Mouse (Mus musculus) MEL (cell line): ENCODE results near the gene Ctnnbip1. TPM values are rescaled to one million over a fixed set of nuclear protein-coding genes. Genes with fewer than 3 reads are reported as not detected.

Source experiments
- DNase-seq: peaks from one replicate; pipeline ENCODE4 v3.0.0; 2011; ENCODE audit warnings: low read depth, low spot score
- H3K27ac ChIP-seq: 2 replicates; pipeline ENCODE4 v1.5.1; 2012; ENCODE audit warnings: low read depth, mild to moderate bottlenecking, control low read depth, low read length, moderate library complexity; ENCODE audit not compliant: control insufficient read depth
- H3K27me3 ChIP-seq, 2 experiments: fragments of 150-350 bp in 1 of 2; sonication (generic) in 1 of 2; 2 replicates each; pipeline ENCODE4 v1.6.1; 2012; ENCODE audit warnings: low read length in 2 of 2, mild to moderate bottlenecking in 2 of 2, improper control_type of control experiment in 1 of 2, moderate library complexity in 1 of 2; ENCODE audit not compliant: insufficient read depth in 2 of 2, control insufficient read depth in 1 of 2
- H3K36me3 ChIP-seq, 2 experiments: 2 replicates each; pipeline ENCODE4 v1.6.1; 2012 to 2014; ENCODE audit warnings: low read length in 2 of 2, improper control_type of control experiment in 1 of 2, inconsistent platforms in 1 of 2, mild to moderate bottlenecking in 1 of 2; ENCODE audit not compliant: insufficient read depth in 2 of 2, control insufficient read depth in 1 of 2
- H3K4me1 ChIP-seq, 2 experiments: fragments of 150-350 bp in 1 of 2; sonication (generic) in 1 of 2; 2 replicates each; pipeline ENCODE4 v1.6.1; 2012; ENCODE audit warnings: low read length in 2 of 2, improper control_type of control experiment in 1 of 2, mild to moderate bottlenecking in 1 of 2; ENCODE audit not compliant: insufficient read depth in 2 of 2, control insufficient read depth in 1 of 2
- H3K4me3 ChIP-seq, 2 experiments: fragments of 150-350 bp in 1 of 2; sonication (generic) in 1 of 2; 2 replicates each; pipeline ENCODE4 v1.5.1; 2012; ENCODE audit warnings: low read depth in 2 of 2, low read length in 2 of 2, mild to moderate bottlenecking in 2 of 2, moderate library complexity in 2 of 2, control low read depth in 1 of 2, improper control_type of control experiment in 1 of 2; ENCODE audit not compliant: control insufficient read depth in 1 of 2, insufficient read depth in 1 of 2
- H3K79me2 ChIP-seq: 2 replicates; pipeline ENCODE4 v1.6.1; 2012; ENCODE audit warnings: mild to moderate bottlenecking, low read length, moderate library complexity; ENCODE audit not compliant: control insufficient read depth, poor library complexity, insufficient read depth
- H3K9ac ChIP-seq: 2 replicates; pipeline ENCODE4 v1.6.1; 2012; ENCODE audit warnings: low read depth, mild to moderate bottlenecking, control low read depth, low read length, moderate library complexity; ENCODE audit not compliant: control insufficient read depth, poor library complexity, severe bottlenecking
- H3K9me3 ChIP-seq: fragments of 150-350 bp; sonication (generic); replicated peaks from 2 replicates; pipeline ENCODE4 v1.6.1; 2012; ENCODE audit warnings: mild to moderate bottlenecking, low read length, improper control_type of control experiment, moderate library complexity; ENCODE audit not compliant: insufficient read depth
- CHD1 ChIP-seq: IDR thresholded peaks from 2 replicates; pipeline ENCODE4 v1.6.1; 2012; ENCODE audit warnings: low read depth, mild to moderate bottlenecking, inconsistent platforms, low read length, improper control_type of control experiment
- CHD2 ChIP-seq: IDR thresholded peaks from 2 replicates; pipeline ENCODE4 v1.6.1; 2011; ENCODE audit warnings: low read length, improper control_type of control experiment
- E2F4 ChIP-seq: IDR thresholded peaks from 2 replicates; pipeline ENCODE4 v1.6.1; 2011; ENCODE audit warnings: low read depth, low read length, improper control_type of control experiment, borderline replicate concordance
- EP300 ChIP-seq, 2 experiments: IDR thresholded peaks; 2 replicates each; pipeline ENCODE4 v1.6.1; 2011; ENCODE audit warnings: improper control_type of control experiment in 2 of 2, low read length in 2 of 2, low read depth in 1 of 2, mild to moderate bottlenecking in 1 of 2
- ETS1 ChIP-seq: IDR thresholded peaks from 2 replicates; pipeline ENCODE4 v1.6.1; 2012; ENCODE audit warnings: low read depth, mild to moderate bottlenecking, inconsistent platforms, low read length, improper control_type of control experiment, moderate library complexity
- GABPA ChIP-seq: IDR thresholded peaks from 2 replicates; pipeline ENCODE4 v1.6.1; 2012; ENCODE audit warnings: low read depth, mild to moderate bottlenecking, inconsistent platforms, low read length, improper control_type of control experiment, moderate library complexity
- HCFC1 ChIP-seq: IDR thresholded peaks from 2 replicates; pipeline ENCODE4 v1.6.1; 2012; ENCODE audit warnings: low read depth, mild to moderate bottlenecking, inconsistent platforms, low read length, improper control_type of control experiment, moderate library complexity
- JUND ChIP-seq: IDR thresholded peaks from 2 replicates; pipeline ENCODE4 v1.6.1; 2011; ENCODE audit warnings: low read depth, mild to moderate bottlenecking, improper control_type of control experiment, low read length
- KAT2A ChIP-seq: conservative IDR thresholded peaks from 2 replicates; pipeline ENCODE4 v1.6.1; 2012; ENCODE audit warnings: low read depth, low read length, improper control_type of control experiment, inconsistent platforms
- MAZ ChIP-seq: IDR thresholded peaks from 2 replicates; pipeline ENCODE4 v1.6.1; 2012; ENCODE audit warnings: low read depth, mild to moderate bottlenecking, inconsistent platforms, low read length, improper control_type of control experiment
- MEF2A ChIP-seq: IDR thresholded peaks from 2 replicates; pipeline ENCODE4 v1.6.1; 2014; ENCODE audit warnings: low read depth, mild to moderate bottlenecking, inconsistent platforms, low read length, improper control_type of control experiment; ENCODE audit not compliant: poor library complexity, insufficient replicate concordance, severe bottlenecking; ENCODE audit errors: extremely low read depth
- MXI1 ChIP-seq: IDR thresholded peaks from 2 replicates; pipeline ENCODE4 v1.6.1; 2011; ENCODE audit warnings: mild to moderate bottlenecking, low read depth, low read length, improper control_type of control experiment
- MYB ChIP-seq: IDR thresholded peaks from 2 replicates; pipeline ENCODE4 v1.6.1; 2011; ENCODE audit warnings: mild to moderate bottlenecking, low read depth, low read length, improper control_type of control experiment
- NELFE ChIP-seq: IDR thresholded peaks from 2 replicates; pipeline ENCODE4 v1.6.1; 2011; ENCODE audit warnings: low read depth, low read length, improper control_type of control experiment
- POLR2A ChIP-seq, 2 experiments: IDR thresholded peaks; 2 replicates each; pipeline ENCODE4 v1.6.1; 2011 to 2012; ENCODE audit warnings: low read length in 2 of 2, mild to moderate bottlenecking in 2 of 2, control low read depth in 1 of 2, improper control_type of control experiment in 1 of 2, low read depth in 1 of 2, moderate library complexity in 1 of 2; ENCODE audit not compliant: control insufficient read depth in 1 of 2, insufficient read depth in 1 of 2, poor library complexity in 1 of 2
- POLR2AphosphoS5 ChIP-seq: IDR thresholded peaks from 2 replicates; pipeline ENCODE4 v1.6.1; 2012; ENCODE audit warnings: low read depth, borderline replicate concordance, mild to moderate bottlenecking, inconsistent platforms, low read length, moderate library complexity, mixed read lengths
- RCOR1 ChIP-seq: IDR thresholded peaks from 2 replicates; pipeline ENCODE4 v1.6.1; 2012; ENCODE audit warnings: low read depth, mild to moderate bottlenecking, inconsistent platforms, low read length, improper control_type of control experiment
- SMC3 ChIP-seq: IDR thresholded peaks from 2 replicates; pipeline ENCODE4 v1.6.1; 2011; ENCODE audit warnings: low read depth, low read length, improper control_type of control experiment
- TBP ChIP-seq: IDR thresholded peaks from 2 replicates; pipeline ENCODE4 v1.8.0; 2011; ENCODE audit warnings: low read depth, low read length, improper control_type of control experiment
- UBTF ChIP-seq: IDR thresholded peaks from 2 replicates; pipeline ENCODE4 v1.6.1; 2012; ENCODE audit warnings: low read depth, mild to moderate bottlenecking, inconsistent platforms, low read length, improper control_type of control experiment, moderate library complexity, borderline replicate concordance; ENCODE audit not compliant: insufficient read depth
- USF2 ChIP-seq, 2 experiments: IDR thresholded peaks; 2 replicates each; pipeline ENCODE4 v1.6.1; 2011 to 2012; ENCODE audit warnings: improper control_type of control experiment in 2 of 2, low read length in 2 of 2, borderline replicate concordance in 1 of 2, inconsistent platforms in 1 of 2, low read depth in 1 of 2, mild to moderate bottlenecking in 1 of 2; ENCODE audit not compliant: insufficient read depth in 1 of 2
- ZC3H11A ChIP-seq: IDR thresholded peaks from 2 replicates; pipeline ENCODE4 v1.6.1; 2012; ENCODE audit warnings: low read depth, mild to moderate bottlenecking, inconsistent platforms, low read length, improper control_type of control experiment
- ZMIZ1 ChIP-seq: IDR thresholded peaks from 2 replicates; pipeline ENCODE4 v1.6.1; 2012; ENCODE audit warnings: low read depth, mild to moderate bottlenecking, inconsistent platforms, low read length, improper control_type of control experiment, moderate library complexity
- polyA plus RNA-seq, 2 experiments: library from polyadenylated mRNA; stranded (reverse) in 1 of 2; unstranded in 1 of 2; fragments of >175 nt in 1 of 2; fragments of >200 nt in 1 of 2; gene quantifications; 2 replicates each; pipeline versions ENCODE4 v1.2.1 to v1.2.4; 2012; ENCODE audit warnings: low replicate concordance in 2 of 2, low read depth in 1 of 2; ENCODE audit not compliant: insufficient read length in 2 of 2, insufficient read depth in 1 of 2, missing spikeins in 1 of 2
- total RNA-seq: library from RNA; depleted of rRNA; stranded (reverse); fragments of 300-350 nt; gene quantifications from 2 replicates; pipeline ENCODE4 v1.2.3, GENCODE M21; 2012

Gene Ctnnbip1
- total and polyA plus RNA-seq, 3 experiments, result 12.7 to 20.2 TPM; not detected in 1

DNA sequence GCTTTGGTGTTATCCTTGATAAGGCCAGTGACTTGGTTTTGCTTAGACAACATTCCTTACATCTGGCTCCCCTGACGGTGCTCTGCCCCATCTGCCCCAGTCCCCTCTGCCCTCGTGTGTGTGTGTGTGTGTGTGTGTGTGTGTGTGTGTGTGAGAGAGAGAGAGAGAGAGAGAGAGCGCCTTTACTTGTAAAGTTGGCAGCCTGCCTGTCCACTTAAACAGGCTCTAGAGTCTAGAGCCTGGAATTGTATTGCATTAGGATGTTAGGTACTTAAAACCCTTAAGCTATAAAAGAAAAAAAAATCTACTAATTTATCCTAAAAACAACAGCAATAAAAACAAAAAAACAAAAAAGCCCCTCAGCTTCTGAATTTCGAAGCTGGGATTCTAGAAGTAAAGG is 83.4 kb downstream of the Ctnnbip1 start:
- Histone ChIP-seq H3K4me3 (no peak overlapping the region), H3K4me1 (no peaks in the 10 kb centered on the region), H3K9me3 (no peaks in the 10 kb centered on the region), H3K27me3 (peaks cover 4 to 5% of the 10 kb centered on the region in 2 experiments; a peak in 3 of 4 replicates), H3K36me3 (no peaks in the 10 kb centered on the region), H3K9ac (no peak overlapping the region), H3K27ac (no peak overlapping the region), H3K79me2 (no peaks in the 10 kb centered on the region)
- no peak for DNase-seq
- TF ChIP-seq MYB, result no peak
- no peak for TF ChIP-seq MAZ
- no peak for TF ChIP-seq POLR2AphosphoS5
- no peak for TF ChIP-seq UBTF
- no peak for TF ChIP-seq ZC3H11A
- no peak for TF ChIP-seq SMC3
- TF ChIP-seq CHD1, result no peak
- no peak for TF ChIP-seq HCFC1
- TF ChIP-seq RCOR1, result no peak
- no peak for TF ChIP-seq USF2 (IDR thresholded peaks at IDR 0.05; ENCODE audit: borderline replicate concordance in 1 of 2, insufficient read depth in 1 of 2, low read depth in 1 of 2, low read length in 2 of 2)
- no peak for TF ChIP-seq ETS1
- TF ChIP-seq MEF2A, result no peak
- no peak for TF ChIP-seq TBP
- no peak for TF ChIP-seq E2F4
- TF ChIP-seq POLR2A (IDR thresholded peaks at IDR 0.05; ENCODE audit: control insufficient read depth in 1 of 2, insufficient read depth in 1 of 2, low read depth in 1 of 2, low read length in 2 of 2, poor library complexity in 1 of 2), result no peak

DNA sequence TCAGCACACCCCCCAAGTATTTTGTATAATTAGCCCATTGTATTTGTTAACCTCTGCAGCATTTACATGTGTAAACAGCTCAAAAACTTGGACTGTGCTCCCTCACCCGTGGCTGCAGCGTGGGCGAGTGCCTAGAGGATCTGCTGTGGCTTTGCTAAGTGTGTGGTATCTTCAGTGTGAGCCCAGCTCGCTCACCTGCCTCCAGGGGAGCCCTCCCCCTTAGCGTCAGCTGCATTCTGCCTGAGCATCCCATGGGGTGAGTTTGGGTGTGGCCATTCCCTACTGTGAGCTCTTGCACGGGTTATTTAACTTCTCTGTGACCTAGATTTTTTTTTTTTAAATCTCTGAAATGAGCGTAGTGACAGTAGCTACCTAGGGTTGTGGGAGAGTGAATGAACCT is 84.2 kb downstream of the Ctnnbip1 start:
- Histone ChIP-seq H3K9me3 (no peaks in the 10 kb centered on the region), H3K36me3 (no peaks in the 10 kb centered on the region), H3K79me2 (no peaks in the 10 kb centered on the region), H3K9ac (no peak overlapping the region), H3K27ac (no peak overlapping the region), H3K4me1 (peaks cover 0 to 6% of the 10 kb centered on the region in 2 experiments; a peak in 2 of 4 replicates), H3K27me3 (peaks cover 2 to 4% of the 10 kb centered on the region in 2 experiments; a peak in 3 of 4 replicates), H3K4me3 (no peak overlapping the region)
- no peak for TF ChIP-seq ZC3H11A
- TF ChIP-seq EP300 (IDR thresholded peaks at IDR 0.05; ENCODE audit: low read depth in 1 of 2, low read length in 2 of 2), result no peak
- TF ChIP-seq NELFE, result no peak
- no peak for TF ChIP-seq JUND
- no peak for TF ChIP-seq CHD2
- no peak for TF ChIP-seq MXI1
- no peak for TF ChIP-seq GABPA
- no peak for TF ChIP-seq ZMIZ1
- no peak for TF ChIP-seq KAT2A
- DNase-seq, result no peak
